Mouse (Mus musculus): ENCODE results near the gene Lrrc26.

- no peak for TF ChIP-seq CTCF (IDR thresholded peaks at IDR 0.05; ENCODE audit: low read depth)
- no peak for TF ChIP-seq EP300 (IDR thresholded peaks at IDR 0.05; ENCODE audit: low read depth)
Observed at GRCm38 (mm10) chr2:25290816-25291130, 1.1 kb downstream of the Lrrc26 start.
